Mouse (Mus musculus): ENCODE results near the gene Msi2. TPM values are rescaled to one million over a fixed set of nuclear protein-coding genes. Genes with fewer than 3 reads are reported as not detected.

The Msi2 gene
- total and polyA plus RNA-seq, 2 experiments from 2014 or later, result 33.0 to 170 TPM

DNA sequence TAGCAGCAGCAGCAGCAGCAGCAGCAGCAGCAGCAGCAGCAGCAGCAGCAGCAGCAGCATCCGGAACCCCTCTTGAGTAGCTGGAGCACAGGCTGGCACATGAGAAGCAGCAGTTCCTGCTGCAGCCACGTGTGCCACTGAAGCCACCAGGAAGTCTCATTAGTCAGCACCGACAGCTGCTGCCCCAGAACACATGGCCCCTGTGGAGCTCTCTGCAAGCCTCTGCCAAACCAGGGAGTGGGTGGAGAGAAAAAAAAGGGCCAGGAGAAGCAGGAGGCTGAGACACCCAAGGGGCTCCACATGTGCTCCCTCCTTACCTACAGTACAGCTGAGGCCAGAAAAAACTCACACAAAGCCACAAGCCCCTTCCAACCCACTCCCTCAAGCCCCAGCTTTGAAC is 167.3 kb downstream of the Msi2 start:
- Histone ChIP-seq H3K9ac (replicated peaks; ENCODE audit: low read length) (no peak overlapping the region), H3K4me3 (ENCODE audit: low read length) (no peak overlapping the region), H3K4me1 (ENCODE audit: insufficient read depth, low read length) (peaks cover 69% of the 10 kb centered on the region), H3K36me3 (ENCODE audit: insufficient read depth, low read length) (no peaks in the 10 kb centered on the region), H3K4me2 (ENCODE audit: low read depth, low read length) (no peak overlapping the region), H3K27ac (peak overlapping the region; percentile 56; the same call in 1 of the 2 replicates), H3K9me3 (ENCODE audit: low read length) (no peaks in the 10 kb centered on the region), H3K27me3 (ENCODE audit: insufficient read depth, low read length) (no peaks in the 10 kb centered on the region)
- DNase-seq (ENCODE audit: low spot score) (peak; percentile 66), ATAC-seq (peak; percentile 80)
- 4% methylated on average over 3 of the region's 3 CpGs for WGBS
- TF ChIP-seq CTCF (IDR thresholded peaks at IDR 0.05; ENCODE audit: low read depth), result no peak

DNA sequence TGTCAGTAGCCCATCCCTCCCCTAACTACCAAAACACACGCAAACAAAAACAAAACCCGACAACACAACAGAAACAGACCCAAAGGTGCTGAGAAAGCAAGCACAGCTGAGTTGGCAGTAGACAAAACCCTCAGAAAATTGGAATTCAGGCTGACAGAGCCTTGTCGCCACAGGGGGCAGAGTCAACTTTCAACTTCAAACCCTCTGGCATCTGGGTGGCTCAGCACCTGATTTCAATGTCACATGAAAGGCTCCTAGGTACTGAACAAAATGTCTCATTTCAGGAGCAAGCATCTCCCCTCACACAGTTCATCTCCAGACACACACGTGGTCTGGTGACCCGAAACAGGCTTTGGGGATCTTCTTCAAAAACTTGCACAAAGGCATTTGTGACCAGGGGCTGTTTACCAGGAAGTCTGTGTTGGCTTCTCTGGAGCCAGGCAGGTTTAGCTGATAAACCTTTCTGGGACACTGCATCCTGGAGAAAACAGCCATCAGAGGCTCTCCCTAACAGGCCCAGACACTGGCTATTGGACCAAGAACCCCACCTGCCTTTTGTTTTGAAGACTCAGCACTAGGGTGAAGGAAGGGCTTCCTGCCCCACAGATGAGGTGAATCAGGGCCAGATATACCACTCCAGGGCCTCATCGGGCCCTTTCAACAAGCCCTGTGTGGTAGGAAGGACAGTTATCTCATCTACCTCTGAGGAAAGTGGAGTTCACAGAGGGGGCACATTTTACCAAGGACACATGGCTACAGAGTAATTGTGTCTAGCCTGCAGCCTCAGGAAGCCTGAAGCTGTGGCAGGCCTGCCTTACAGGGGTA is 168.0 kb downstream of the Msi2 start:
- 43% methylated on average over 6 of the region's 6 CpGs for WGBS
- peak; percentile 20; the same call in 1 of the 2 replicates for TF ChIP-seq CTCF (IDR thresholded peaks at IDR 0.05; ENCODE audit: low read depth)
- Histone ChIP-seq H3K36me3 (ENCODE audit: insufficient read depth, low read length) (no peaks in the 10 kb centered on the region), H3K9me3 (ENCODE audit: low read length) (no peaks in the 10 kb centered on the region), H3K4me3 (ENCODE audit: low read length) (no peak overlapping the region), H3K27me3 (ENCODE audit: insufficient read depth, low read length) (no peaks in the 10 kb centered on the region), H3K9ac (replicated peaks; ENCODE audit: low read length) (0 out of 2 replicates have a peak overlapping the region, but pooled peaks have one; percentile 17), H3K4me2 (ENCODE audit: low read depth, low read length) (no peak overlapping the region), H3K27ac (peak overlapping the region; percentile 16; the same call in 1 of the 2 replicates), H3K4me1 (ENCODE audit: insufficient read depth, low read length) (peaks cover 61% of the 10 kb centered on the region)
- DNase-seq (ENCODE audit: low spot score) (no peak), ATAC-seq (no peak)

GRCm38 (mm10) chr11:88549529-88549900 is 168.8 kb downstream of the Msi2 start:
- Histone ChIP-seq H3K27ac (peak overlapping the region; percentile 36; the same call in 1 of the 2 replicates), H3K4me2 (ENCODE audit: low read depth, low read length) (no peak overlapping the region), H3K27me3 (ENCODE audit: insufficient read depth, low read length) (no peaks in the 10 kb centered on the region), H3K36me3 (ENCODE audit: insufficient read depth, low read length) (no peaks in the 10 kb centered on the region), H3K4me3 (ENCODE audit: low read length) (no peak overlapping the region), H3K9ac (replicated peaks; ENCODE audit: low read length) (no peak overlapping the region), H3K4me1 (ENCODE audit: insufficient read depth, low read length) (peaks cover 54% of the 10 kb centered on the region), H3K9me3 (ENCODE audit: low read length) (no peaks in the 10 kb centered on the region)
- DNase-seq (ENCODE audit: low spot score) (no peak), ATAC-seq (no peak)
- TF ChIP-seq CTCF (IDR thresholded peaks at IDR 0.05; ENCODE audit: low read depth), result no peak
- WGBS, result 78% methylated on average over 13 of the region's 13 CpGs

DNA sequence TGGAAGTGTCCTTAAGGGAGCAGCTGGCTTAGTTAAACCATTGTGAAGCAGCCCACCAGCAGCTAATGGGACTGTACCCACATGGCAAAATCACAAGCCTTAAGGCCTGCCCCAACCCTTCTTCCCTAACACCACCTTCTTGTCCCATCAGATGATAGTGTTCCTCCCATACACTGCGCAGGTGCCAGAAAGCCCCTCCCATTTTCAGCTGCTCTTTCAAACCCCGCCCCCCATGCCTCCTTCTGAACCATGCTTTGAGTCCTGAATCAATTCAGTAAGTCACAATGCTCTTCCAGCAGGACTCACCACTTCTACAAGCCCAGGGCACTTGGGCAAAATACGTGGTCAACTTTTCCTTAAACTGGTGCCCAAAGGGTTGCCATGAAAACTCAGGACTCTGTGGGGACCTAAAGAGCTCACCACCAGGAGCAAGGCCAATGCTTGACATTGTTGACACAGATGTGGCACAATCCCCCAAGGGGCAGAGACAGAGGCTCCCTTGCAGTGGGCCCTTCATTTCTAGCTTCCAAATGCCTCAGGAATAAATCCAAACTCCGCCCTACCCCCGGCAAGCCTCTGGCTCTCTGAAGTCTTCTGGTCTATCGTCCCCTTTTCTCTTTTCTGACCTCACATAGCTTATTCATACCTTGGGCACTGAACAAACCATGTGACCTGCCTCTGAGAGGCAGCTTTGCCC is 169.3 kb downstream of the Msi2 start:
- Histone ChIP-seq H3K27ac (peak overlapping the region; percentile 36; the same call in 1 of the 2 replicates), H3K4me2 (ENCODE audit: low read depth, low read length) (no peak overlapping the region), H3K9ac (replicated peaks; ENCODE audit: low read length) (no peak overlapping the region), H3K27me3 (ENCODE audit: insufficient read depth, low read length) (no peaks in the 10 kb centered on the region), H3K36me3 (ENCODE audit: insufficient read depth, low read length) (no peaks in the 10 kb centered on the region), H3K4me1 (ENCODE audit: insufficient read depth, low read length) (peaks cover 54% of the 10 kb centered on the region), H3K9me3 (ENCODE audit: low read length) (no peaks in the 10 kb centered on the region), H3K4me3 (ENCODE audit: low read length) (no peak overlapping the region)
- no peak for ATAC-seq
- no peak for DNase-seq (ENCODE audit: low spot score)
- WGBS, result 57% methylated on average over 6 of the region's 6 CpGs
- TF ChIP-seq CTCF (IDR thresholded peaks at IDR 0.05; ENCODE audit: low read depth), result no peak

- no peak for ATAC-seq
- H3K4me3 ChIP-seq (ENCODE audit: low read length), result no peak overlapping the region
- WGBS, result 67% methylated on average over 7 of the region's 7 CpGs
- no peak overlapping the region for H3K9ac ChIP-seq (replicated peaks; ENCODE audit: low read length)
- 0 out of 2 replicates have a peak overlapping the region, but pooled peaks have one; percentile 9 for H3K27ac ChIP-seq
- H3K4me2 ChIP-seq (ENCODE audit: low read depth, low read length), result no peak overlapping the region
- no peaks in the 10 kb centered on the region for H3K9me3 ChIP-seq (ENCODE audit: low read length)
- TF ChIP-seq CTCF (IDR thresholded peaks at IDR 0.05; ENCODE audit: low read depth), result no peak
- peaks cover 54% of the 10 kb centered on the region for H3K4me1 ChIP-seq (ENCODE audit: insufficient read depth, low read length)
- H3K27me3 ChIP-seq (ENCODE audit: insufficient read depth, low read length), result no peaks in the 10 kb centered on the region
- no peak for DNase-seq (ENCODE audit: low spot score)
- no peaks in the 10 kb centered on the region for H3K36me3 ChIP-seq (ENCODE audit: insufficient read depth, low read length)
Measured at GRCm38 (mm10) chr11:88548423-88548822, 169.9 kb downstream of the Msi2 start.

DNA sequence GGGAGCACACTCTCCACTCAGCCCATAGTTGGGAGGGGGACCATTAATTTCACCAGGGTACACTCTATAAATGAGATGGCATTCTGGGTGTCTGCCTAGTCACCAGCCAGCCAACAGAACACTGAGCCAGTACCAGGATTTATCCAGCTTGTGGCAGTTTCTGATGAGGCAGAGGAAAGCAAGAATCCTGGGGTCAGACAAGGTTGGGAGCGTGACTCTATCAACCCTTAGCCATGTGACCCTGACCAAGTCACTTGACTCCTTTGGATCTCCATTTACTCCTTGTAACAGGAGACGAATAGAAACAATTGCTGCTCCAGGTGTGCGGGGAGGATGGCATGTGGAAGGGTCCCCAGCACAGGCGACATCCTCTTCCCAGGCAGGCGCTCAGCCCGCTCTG is 174.5 kb downstream of the Msi2 start:
- Histone ChIP-seq H3K4me1 (ENCODE audit: insufficient read depth, low read length) (peaks cover 44% of the 10 kb centered on the region), H3K9me3 (ENCODE audit: low read length) (no peaks in the 10 kb centered on the region), H3K4me2 (ENCODE audit: low read depth, low read length) (no peak overlapping the region)

More for the DNA sequence above, 174.5 kb downstream of the Msi2 start:
- Histone ChIP-seq H3K27me3 (ENCODE audit: insufficient read depth, low read length) (no peaks in the 10 kb centered on the region), H3K9ac (replicated peaks; ENCODE audit: low read length) (no peak overlapping the region), H3K36me3 (ENCODE audit: insufficient read depth, low read length) (no peaks in the 10 kb centered on the region), H3K27ac (no peak overlapping the region), H3K4me3 (ENCODE audit: low read length) (no peak overlapping the region)
- no peak for DNase-seq (ENCODE audit: low spot score)
- WGBS, result 87% methylated on average over 6 of the region's 6 CpGs
- no peak for TF ChIP-seq CTCF (IDR thresholded peaks at IDR 0.05; ENCODE audit: low read depth)
- no peak for ATAC-seq
